Mouse (Mus musculus) midbrain, embryonic 10.5 days (tissue): ENCODE results near the gene Inpp5f. TPM values are rescaled to one million over a fixed set of nuclear protein-coding genes. Genes with fewer than 3 reads are reported as not detected.
A peak's percentile ranks its signal among the peaks of the same experiment; 100 is the strongest.

Experiments used
- DNase-seq: peaks from one replicate; pipeline ENCODE4 v3.0.0-alpha.2; 2017; ENCODE audit warnings: low spot score
- H3K27ac ChIP-seq: fragments of 300-500 bp; sonication (generic); replicated peaks from 2 replicates; pipeline ENCODE4 v1.5.1; 2016; ENCODE audit warnings: mild to moderate bottlenecking
- H3K27me3 ChIP-seq: fragments of 300-500 bp; sonication (generic); 2 replicates; pipeline ENCODE4 v1.6.1; 2016; ENCODE audit warnings: low read depth, mild to moderate bottlenecking; ENCODE audit not compliant: poor library complexity, severe bottlenecking
- H3K36me3 ChIP-seq: fragments of 300-500 bp; sonication (generic); 2 replicates; pipeline ENCODE4 v1.6.1; 2016; ENCODE audit warnings: mild to moderate bottlenecking, moderate library complexity
- H3K4me1 ChIP-seq: fragments of 300-500 bp; sonication (generic); 2 replicates; pipeline ENCODE4 v1.6.1; 2016
- H3K4me3 ChIP-seq: fragments of 300-500 bp; sonication (generic); 2 replicates; pipeline ENCODE4 v1.5.1; 2016; ENCODE audit warnings: mild to moderate bottlenecking, moderate library complexity
- H3K9me3 ChIP-seq: fragments of 300-500 bp; sonication (generic); replicated peaks from 2 replicates; pipeline ENCODE4 v1.6.1; 2016; ENCODE audit warnings: mild to moderate bottlenecking
- WGBS: fragments of 180-500 bp; shearing (Covaris S2); methylation state at CpG from one replicate; pipeline ENCODE4 v1.1.7; 2016; 5-methylcytosine and 5-hydroxymethylcytosine counted together
- polyA plus RNA-seq: library from polyadenylated mRNA; unstranded; fragments of >200 nt; fragmentation: Nextera tagmentation; extraction: Ambion mirVana; gene quantifications from 2 replicates; pipeline ENCODE4 v1.2.1, GENCODE M21; 2016

Inpp5f gene
- polyA plus RNA-seq, 1 experiment from 2014 or later = 45.2 TPM

GRCm38 (mm10) chr7:128610490-128610889 is 638 bp upstream of the Inpp5f start:
- Histone ChIP-seq H3K27me3 (peaks cover 9% of the 10 kb centered on the region), H3K4me1 (peaks cover 26% of the 10 kb centered on the region), H3K36me3 (no peaks in the 10 kb centered on the region), H3K4me3 (peak overlapping the region; percentile 89), H3K9me3 (no peaks in the 10 kb centered on the region), H3K27ac (peak overlapping the region; percentile 94)
- DNase-seq = no peak
- 90% methylated on average over 6 of the region's 6 CpGs for WGBS

GRCm38 (mm10) chr7:128611799-128612411 is 777 bp downstream of the Inpp5f start:
- Histone ChIP-seq H3K4me3 (peak overlapping the region; percentile 89), H3K27me3 (peaks cover 9% of the 10 kb centered on the region), H3K4me1 (peaks cover 26% of the 10 kb centered on the region), H3K27ac (peak overlapping the region; percentile 94), H3K36me3 (no peaks in the 10 kb centered on the region), H3K9me3 (no peaks in the 10 kb centered on the region)
- 24% methylated on average over 18 of the region's 22 CpGs for WGBS
- no peak for DNase-seq

GRCm38 (mm10) chr7:128612521-128613181 is 1.5 kb downstream of the Inpp5f start:
- no peak for DNase-seq
- H3K36me3 ChIP-seq = no peaks in the 10 kb centered on the region
- H3K27me3 ChIP-seq = peaks cover 9% of the 10 kb centered on the region
- H3K4me1 ChIP-seq = peaks cover 26% of the 10 kb centered on the region
- peak overlapping the region; percentile 89; the same call in 1 of the 2 replicates for H3K4me3 ChIP-seq
- no peaks in the 10 kb centered on the region for H3K9me3 ChIP-seq
- 86% methylated on average over 12 of the region's 12 CpGs for WGBS
- no peak overlapping the region for H3K27ac ChIP-seq

- H3K9me3 ChIP-seq = no peaks in the 10 kb centered on the region
- H3K4me3 ChIP-seq = no peak overlapping the region
- 88% methylated on average over 2 of the region's 2 CpGs for WGBS
These were observed 2.5 kb downstream of the Inpp5f start for GRCm38 (mm10) chr7:128613578-128613977.

GRCm38 (mm10) chr7:128617587-128617986 is 6.5 kb downstream of the Inpp5f start:
- WGBS = 95% methylated on average over 1 of the region's 1 CpGs
- no peaks in the 10 kb centered on the region for H3K9me3 ChIP-seq
- DNase-seq = no peak
- H3K4me1 ChIP-seq = peaks cover 10% of the 10 kb centered on the region
- H3K27me3 ChIP-seq = peaks cover 4% of the 10 kb centered on the region
- no peak overlapping the region for H3K27ac ChIP-seq
- H3K36me3 ChIP-seq = no peaks in the 10 kb centered on the region
- H3K4me3 ChIP-seq = no peak overlapping the region

More at GRCm38 (mm10) chr7:128613578-128613977, 2.5 kb downstream of the Inpp5f start:
- peaks cover 26% of the 10 kb centered on the region for H3K4me1 ChIP-seq
- no peaks in the 10 kb centered on the region for H3K36me3 ChIP-seq
- H3K27me3 ChIP-seq = peaks cover 9% of the 10 kb centered on the region
- no peak overlapping the region for H3K27ac ChIP-seq
- DNase-seq = no peak

- Histone ChIP-seq H3K4me3 (no peak overlapping the region), H3K27me3 (no peaks in the 10 kb centered on the region), H3K9me3 (no peaks in the 10 kb centered on the region), H3K4me1 (peaks cover 11% of the 10 kb centered on the region), H3K27ac (no peak overlapping the region), H3K36me3 (no peaks in the 10 kb centered on the region)
- DNase-seq = no peak
- 90% methylated on average over 1 of the region's 1 CpGs for WGBS
These were observed 9.1 kb downstream of the Inpp5f start for GRCm38 (mm10) chr7:128620178-128620577.

- DNase-seq = no peak
These were observed 11.3 kb downstream of the Inpp5f start for GRCm38 (mm10) chr7:128622266-128622961.

GRCm38 (mm10) chr7:128622994-128623393 is 11.9 kb downstream of the Inpp5f start:
- peaks cover 11% of the 10 kb centered on the region for H3K4me1 ChIP-seq
- H3K4me3 ChIP-seq = no peak overlapping the region
- no peak overlapping the region for H3K27ac ChIP-seq
- H3K27me3 ChIP-seq = no peaks in the 10 kb centered on the region
- WGBS = 83% methylated on average over 2 of the region's 2 CpGs
- no peaks in the 10 kb centered on the region for H3K9me3 ChIP-seq
- no peaks in the 10 kb centered on the region for H3K36me3 ChIP-seq
- DNase-seq = no peak

More at GRCm38 (mm10) chr7:128622266-128622961, 11.3 kb downstream of the Inpp5f start:
- WGBS = 67% methylated on average over 7 of the region's 7 CpGs
- Histone ChIP-seq H3K27me3 (no peaks in the 10 kb centered on the region), H3K27ac (no peak overlapping the region), H3K9me3 (no peaks in the 10 kb centered on the region), H3K4me1 (peaks cover 11% of the 10 kb centered on the region), H3K36me3 (no peaks in the 10 kb centered on the region), H3K4me3 (no peak overlapping the region)

- H3K27ac ChIP-seq = no peak overlapping the region
- H3K27me3 ChIP-seq = no peaks in the 10 kb centered on the region
- no peaks in the 10 kb centered on the region for H3K36me3 ChIP-seq
- H3K4me1 ChIP-seq = peaks cover 17% of the 10 kb centered on the region
- 98% methylated on average over 2 of the region's 2 CpGs for WGBS
- DNase-seq = no peak
- H3K9me3 ChIP-seq = no peaks in the 10 kb centered on the region
- no peak overlapping the region for H3K4me3 ChIP-seq
These were observed 14.3 kb downstream of the Inpp5f start for GRCm38 (mm10) chr7:128625382-128625781.

- Histone ChIP-seq H3K27me3 (no peaks in the 10 kb centered on the region), H3K9me3 (no peaks in the 10 kb centered on the region), H3K36me3 (no peaks in the 10 kb centered on the region), H3K4me3 (no peak overlapping the region), H3K4me1 (peaks cover 24% of the 10 kb centered on the region), H3K27ac (no peak overlapping the region)
- WGBS = 83% methylated on average over 4 of the region's 5 CpGs
- DNase-seq = no peak
These were observed 15.5 kb downstream of the Inpp5f start for GRCm38 (mm10) chr7:128626601-128627000.

- WGBS = 83% methylated on average over 2 of the region's 2 CpGs
- H3K9me3 ChIP-seq = no peaks in the 10 kb centered on the region
- peaks cover 22% of the 10 kb centered on the region for H3K4me1 ChIP-seq
- H3K4me3 ChIP-seq = no peak overlapping the region
- no peaks in the 10 kb centered on the region for H3K27me3 ChIP-seq
- no peaks in the 10 kb centered on the region for H3K36me3 ChIP-seq
- no peak for DNase-seq
- H3K27ac ChIP-seq = no peak overlapping the region
These were observed 16.1 kb downstream of the Inpp5f start for GRCm38 (mm10) chr7:128627251-128627650.

GRCm38 (mm10) chr7:128627723-128628122 is 16.6 kb downstream of the Inpp5f start:
- Histone ChIP-seq H3K36me3 (no peaks in the 10 kb centered on the region), H3K4me1 (peaks cover 17% of the 10 kb centered on the region), H3K9me3 (no peaks in the 10 kb centered on the region), H3K27ac (no peak overlapping the region), H3K4me3 (no peak overlapping the region), H3K27me3 (no peaks in the 10 kb centered on the region)
- WGBS = 86% methylated on average over 1 of the region's 1 CpGs
- DNase-seq = no peak

GRCm38 (mm10) chr7:128633156-128633555 is 22.0 kb downstream of the Inpp5f start:
- H3K27ac ChIP-seq = no peak overlapping the region
- DNase-seq = no peak
- 0 out of 2 replicates have a peak, but pooled peaks cover 2% of the 10 kb centered on the region for H3K36me3 ChIP-seq
- no peak overlapping the region for H3K4me3 ChIP-seq
- WGBS = 86% methylated on average over 4 of the region's 4 CpGs
- H3K4me1 ChIP-seq = peaks cover 19% of the 10 kb centered on the region
- no peaks in the 10 kb centered on the region for H3K9me3 ChIP-seq
- no peaks in the 10 kb centered on the region for H3K27me3 ChIP-seq
